Mouse (Mus musculus) monocyte, adult 2 months (primary cell): ENCODE results near the gene Cryga.

Experiments
- DNase-seq, 2 experiments: peaks; one replicate each; pipeline ENCODE4 v3.0.0; 2022; ENCODE audit warnings: low spot score in 2 of 2, low read depth in 1 of 2

Cryga gene

DNA sequence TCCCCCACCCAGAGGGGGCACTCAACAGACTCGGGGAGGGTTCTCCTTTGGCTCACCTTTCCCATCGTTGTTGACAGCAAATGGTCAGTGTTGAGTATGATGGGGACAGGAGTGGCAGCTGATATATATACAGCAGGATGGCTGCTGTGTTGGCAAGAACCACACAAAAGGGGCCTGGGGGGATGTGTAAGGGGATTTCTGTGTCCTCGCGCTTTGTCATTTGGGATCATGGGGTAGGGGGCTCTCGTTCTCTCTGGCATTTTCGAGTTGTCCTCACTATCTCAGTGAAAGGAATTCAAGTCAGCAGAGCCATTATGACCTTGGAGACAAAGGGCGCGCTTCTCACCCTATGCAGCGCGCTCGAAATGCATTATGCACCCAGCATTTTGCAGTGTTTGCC is at the start of gene Cryga:
TSS of gene Cryga (minus strand) at position 101 of the 400 bp plus-strand sequence.
- DNase-seq, result no peak

DNA sequence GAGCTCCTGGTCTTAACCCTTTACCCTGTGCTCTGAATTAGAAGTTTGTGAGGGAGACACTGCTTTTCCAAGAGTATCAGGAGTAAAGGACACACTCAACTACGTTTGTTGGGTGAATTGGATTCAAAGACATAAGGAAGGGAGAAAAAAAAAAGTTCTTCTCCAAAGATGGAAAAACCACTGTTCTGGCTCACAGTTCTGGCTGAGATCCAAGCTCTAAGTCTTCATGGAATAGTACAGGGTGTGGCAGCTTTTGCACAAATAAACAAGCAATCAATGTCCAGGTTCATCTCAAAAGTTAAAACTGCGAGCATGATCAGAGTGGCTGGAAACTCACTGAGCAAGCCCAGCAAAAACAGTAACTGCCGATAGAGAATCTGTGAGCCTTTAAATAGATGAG is 44.8 kb upstream of the Cryga start:
- DNase-seq, result no peak

DNA sequence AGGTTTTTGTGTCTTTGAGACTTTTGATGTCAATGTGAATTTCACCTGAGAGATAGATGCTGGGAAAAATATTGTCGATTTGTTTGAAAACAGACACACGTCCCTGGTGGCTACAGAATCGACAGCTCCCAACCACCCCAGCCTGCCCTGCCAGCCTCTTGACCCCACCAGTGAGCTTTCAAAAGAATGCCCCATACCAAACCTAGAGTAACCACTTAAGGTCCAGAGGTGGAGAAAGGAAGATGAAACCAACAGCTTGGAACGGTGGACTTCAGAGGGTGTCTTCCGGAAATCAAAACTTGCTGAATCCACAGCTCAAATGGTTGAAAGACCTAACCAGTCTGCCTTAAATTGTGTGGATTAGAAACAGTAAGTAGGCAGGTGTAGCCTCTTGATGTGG is 44.2 kb upstream of the Cryga start:
- no peak for DNase-seq

DNA sequence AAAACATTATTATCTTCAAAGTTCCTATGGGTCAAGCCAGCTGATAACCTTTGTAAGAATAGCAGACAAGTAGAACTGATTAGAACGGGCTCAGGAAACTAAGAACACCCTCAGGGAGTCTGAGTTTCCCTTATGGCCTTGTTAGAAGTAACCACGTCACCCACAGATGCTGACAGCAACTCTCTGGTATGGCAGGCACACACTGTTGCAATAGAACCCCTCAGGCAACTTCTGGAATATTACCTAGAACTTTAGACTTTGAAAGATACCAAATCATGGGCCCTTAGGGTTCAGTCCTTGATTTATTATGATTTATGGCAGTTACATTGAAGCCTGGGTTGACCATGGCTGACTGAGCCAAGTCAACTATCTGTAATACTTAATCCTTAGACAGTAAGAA is 43.4 kb upstream of the Cryga start:
- DNase-seq, result no peak

DNA sequence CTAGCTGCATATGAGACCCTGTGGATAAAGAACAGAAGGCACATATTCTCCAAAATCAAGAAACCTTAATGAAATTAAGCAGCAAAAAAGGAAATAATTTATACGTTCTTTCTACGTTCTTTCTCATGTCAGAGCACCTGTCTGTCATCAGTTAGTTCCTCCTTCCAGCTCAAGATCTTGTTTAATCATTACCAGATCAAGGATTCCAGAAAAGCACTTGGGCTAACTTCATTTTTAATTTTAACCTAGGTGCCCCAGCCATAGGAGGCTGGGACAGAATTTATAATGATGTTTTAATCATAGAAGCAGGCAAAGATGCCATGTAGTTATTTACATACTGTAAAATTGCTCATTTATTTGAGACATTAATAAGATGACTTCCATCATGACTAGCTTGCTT is 41.6 kb upstream of the Cryga start:
- no peak for DNase-seq

DNA sequence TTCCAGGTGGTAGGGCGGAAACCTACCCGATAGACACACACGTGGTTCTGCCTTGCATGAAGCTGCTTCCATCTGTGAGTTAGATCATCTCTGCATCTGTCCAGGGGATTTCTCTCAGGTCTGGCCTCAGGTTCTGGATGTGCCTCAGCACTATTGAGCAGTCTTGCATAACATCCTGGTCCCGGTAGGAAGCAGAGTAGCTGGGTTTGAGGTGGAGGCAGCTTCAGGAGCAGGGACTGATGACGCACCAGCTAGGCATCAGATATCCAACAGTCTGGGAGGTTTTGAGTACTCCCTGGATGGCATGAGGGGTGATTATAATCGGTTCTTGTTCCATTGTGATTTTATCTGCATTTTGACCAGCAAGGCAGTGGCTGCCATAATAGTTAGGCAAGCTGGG is 34.4 kb upstream of the Cryga start:
- DNase-seq, result no peak

DNA sequence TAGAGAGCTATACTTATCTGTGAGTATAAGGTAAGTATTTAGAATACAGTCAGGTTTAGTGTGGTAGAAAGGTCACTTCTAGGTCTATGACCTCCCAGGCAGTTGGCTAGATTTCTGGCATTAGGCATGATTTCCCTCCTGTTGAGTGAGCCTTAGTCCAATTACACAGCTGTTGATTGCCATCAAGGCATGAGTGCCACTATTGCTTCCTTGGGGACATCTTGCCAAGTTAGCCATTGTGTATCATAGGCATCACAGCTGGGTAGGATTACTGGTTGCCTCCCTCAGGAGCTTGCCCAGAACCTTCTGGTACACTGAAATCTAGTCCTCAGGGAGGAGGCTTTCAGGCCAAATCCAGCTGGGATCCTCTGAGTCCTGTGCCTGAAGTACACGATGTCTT is 29.7 kb upstream of the Cryga start:
- no peak for DNase-seq

DNA sequence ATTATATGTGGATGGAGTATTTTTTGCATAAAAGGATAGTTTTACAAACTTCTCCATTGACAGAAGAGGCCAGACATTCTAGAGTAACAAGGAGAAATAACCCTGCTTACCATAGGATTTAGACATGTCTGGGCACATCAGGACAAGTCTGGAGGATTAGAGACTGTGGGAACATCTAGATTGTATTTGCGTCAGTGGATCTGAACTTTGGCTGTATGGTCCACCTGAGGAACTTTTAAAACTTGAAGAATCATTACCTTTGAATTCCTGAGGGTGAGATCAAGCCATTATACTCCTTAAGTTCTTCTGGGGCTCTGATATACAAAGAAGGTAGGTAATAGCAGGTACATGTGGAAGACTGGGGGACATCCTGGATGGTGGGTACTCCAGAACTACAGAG is 28.5 kb upstream of the Cryga start:
- no peak for DNase-seq

DNA sequence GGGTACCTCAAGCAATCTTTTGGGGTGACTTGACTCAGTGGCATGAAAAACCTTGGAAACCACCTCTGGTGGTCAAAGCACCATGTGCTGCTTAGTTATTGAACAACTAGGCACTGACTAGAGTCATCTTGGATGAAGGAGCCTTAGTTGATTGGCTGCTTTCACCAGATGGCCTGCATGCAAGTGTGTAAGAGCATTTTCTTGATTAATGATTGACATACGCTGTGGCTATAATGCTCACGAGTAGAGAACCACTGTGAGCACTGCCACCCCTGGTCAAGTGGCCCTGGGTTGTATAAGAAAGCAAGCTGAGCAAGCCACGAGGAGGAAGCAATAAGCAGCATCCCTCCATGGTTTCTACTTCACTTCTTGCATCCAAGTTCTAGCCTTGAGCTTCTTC is 27.1 kb upstream of the Cryga start:
- DNase-seq, result no peak

DNA sequence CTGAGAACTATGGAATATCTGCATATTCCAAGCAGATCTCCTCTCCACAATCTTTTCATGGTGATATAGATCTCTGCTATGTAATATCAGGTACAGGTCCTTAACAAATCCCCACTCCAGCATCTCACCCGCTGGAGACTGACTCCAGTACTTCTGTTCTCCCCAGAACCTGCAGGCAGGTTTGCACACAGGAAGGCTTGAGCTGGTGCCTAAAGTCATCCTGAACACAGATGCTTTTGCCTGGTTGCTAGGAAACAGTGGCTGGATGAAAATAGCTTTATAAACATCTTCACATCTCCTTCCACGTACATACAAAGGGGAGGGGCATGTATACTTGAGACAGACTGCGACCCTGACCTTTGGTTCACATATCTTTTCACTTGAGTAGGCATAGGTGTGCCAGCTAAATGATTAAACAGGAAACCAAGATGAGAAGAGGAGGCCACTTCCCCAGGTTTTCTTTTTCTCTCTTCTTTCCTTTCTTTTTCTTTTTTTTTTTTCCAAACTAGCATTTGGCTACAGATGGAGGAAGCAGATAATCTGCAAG is 26.5 kb upstream of the Cryga start:
- DNase-seq, result no peak

DNA sequence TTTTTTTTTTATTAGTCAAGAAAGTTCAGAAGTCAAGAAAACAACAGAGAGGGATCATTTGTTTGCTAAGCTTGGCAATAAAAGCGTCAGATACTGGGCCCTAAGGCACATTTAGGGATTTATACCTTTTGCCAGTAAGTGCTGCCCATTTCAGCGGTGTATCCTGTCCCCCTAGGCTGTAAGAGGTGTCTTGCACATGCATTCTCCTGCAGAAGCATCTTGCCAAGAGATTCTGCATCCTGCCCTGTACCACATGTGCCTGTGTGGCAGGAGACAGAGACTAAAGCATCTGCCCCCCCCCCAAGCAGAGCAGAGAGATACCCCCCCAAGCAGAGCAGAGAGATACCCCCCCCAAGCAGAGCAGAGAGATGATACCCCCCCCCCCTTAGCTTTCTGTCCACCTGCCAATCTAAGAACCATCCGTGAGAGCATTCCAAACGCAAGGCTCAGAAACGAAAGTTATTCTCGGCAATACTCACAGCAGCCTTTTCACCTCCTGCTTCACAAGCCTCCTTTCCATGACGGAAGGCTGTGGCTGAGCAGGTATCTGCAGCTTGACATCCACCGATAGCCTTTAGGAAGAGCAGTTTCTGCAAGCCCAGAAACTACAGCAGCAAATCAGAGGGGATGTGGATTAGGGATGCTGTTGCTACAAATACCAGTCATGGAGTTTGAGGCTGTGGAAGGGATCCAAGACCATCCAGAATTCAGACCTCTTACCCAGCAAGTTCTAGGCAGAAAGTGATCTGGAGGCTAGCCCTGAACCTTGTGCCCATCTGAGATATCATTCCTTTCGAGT is 19.6 kb upstream of the Cryga start, which contains the start of gene D630023F18Rik:
TSS of gene D630023F18Rik (minus strand) at position 641 of the 799 bp plus-strand sequence.
- DNase-seq, result no peak

DNA sequence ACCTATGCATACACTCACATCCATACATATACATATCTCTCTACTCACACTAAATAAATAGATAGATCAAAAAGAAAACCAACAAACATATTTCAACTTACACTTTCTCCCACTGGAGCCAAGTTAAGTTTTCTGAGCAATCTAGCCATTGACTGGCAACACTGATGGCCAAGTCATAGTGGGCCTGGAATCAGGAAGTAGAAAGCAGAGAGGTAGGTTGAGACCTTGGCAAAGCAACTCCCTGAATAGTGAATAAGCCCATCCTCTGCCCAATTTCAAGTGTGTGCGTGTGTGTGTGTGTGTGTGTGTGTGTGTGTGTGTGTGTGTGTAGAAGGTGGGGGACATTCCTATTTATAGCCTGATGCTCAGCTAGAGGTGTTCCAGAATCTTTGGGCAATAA is 16.3 kb upstream of the Cryga start, which contains the start of gene Gm28845:
TSS of gene Gm28845 (minus strand) at position 121 of the 400 bp plus-strand sequence.
- DNase-seq, result no peak

DNA sequence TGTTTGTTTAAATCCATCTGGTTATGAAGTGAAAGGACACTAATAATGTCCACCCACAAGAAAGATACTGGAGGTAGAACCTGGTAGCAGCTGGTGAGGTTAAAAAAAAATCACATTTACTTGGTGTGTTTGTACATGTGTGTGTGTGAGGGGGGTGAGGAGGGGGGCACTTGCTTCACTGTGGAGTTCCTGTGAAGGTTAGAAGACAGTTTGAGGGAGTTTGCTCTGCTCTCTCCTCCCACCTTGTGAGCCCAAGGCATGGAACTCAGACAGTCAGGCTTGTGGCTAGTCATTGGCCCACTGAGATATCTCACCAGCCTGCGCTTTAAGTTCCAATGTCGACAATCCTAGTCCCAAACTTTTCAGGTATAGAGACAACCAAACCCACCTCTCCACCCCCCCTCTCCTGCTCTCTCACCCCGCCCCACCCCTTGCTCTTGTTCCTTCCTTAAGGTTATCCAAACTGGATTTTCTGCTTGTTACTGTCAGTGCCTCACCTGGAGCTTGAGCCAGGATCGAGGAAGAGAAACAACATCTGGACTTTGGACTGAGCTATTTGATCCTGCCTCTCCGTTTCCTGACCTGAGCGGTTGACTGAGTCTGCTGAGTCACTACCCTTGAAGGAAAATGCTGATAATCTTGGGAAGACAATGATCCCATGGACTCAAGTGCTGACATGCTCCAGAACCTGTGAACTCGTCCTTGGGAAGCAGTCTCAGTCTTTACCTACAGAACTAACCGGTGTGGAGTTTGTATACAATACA is 15.2 kb upstream of the Cryga start:
- no peak for DNase-seq

DNA sequence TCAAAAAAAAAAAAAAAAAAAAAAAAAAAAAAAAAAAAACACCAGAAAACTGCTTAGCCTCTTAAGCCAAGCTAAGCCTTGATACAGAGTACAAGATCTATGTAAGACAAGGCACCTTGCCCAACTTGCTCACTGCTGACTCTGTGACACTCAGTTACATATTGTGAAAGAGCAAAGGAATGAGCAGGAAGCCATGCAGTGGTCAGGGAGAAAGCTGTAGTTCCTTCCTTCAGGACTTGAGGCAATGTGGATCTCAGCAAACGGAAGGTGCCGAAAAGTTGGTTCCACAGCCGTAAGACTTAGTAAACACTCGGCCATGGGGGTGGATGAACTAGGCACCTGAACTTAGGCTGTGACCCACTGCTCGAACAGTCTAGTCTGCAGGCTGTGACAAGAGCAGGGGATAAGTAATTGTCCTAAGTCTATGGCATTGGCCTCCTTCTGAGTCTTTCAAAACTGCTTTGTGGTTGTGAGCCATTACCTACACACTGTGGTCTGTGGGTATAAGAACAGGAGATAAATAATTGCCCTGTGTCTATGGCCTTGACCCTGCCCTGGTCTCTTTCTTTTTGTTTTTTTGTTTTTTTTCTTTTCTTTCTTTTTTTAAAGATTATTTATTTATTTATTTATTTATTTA is 10.5 kb upstream of the Cryga start:
- peak in 1 of 2 experiments; percentile 26 for DNase-seq

DNA sequence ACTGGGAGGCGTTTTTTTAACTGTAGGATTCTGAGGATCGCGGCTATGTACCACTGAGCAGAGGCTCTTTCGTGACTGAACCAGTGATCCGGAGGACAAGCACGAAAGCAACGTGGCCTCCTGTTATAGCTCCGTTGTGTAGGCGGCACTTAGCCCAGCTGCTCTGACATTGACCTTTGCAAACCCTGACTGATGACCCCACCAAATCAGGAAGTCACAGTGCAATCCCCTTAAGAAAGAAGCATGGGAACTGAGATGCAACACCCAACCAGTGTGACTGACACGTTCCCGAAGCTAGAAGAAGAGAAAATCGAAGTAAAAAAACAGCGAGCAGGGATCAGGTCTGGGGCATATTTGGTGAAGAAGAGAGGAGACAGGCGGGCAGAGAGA is 9.6 kb upstream of the Cryga start:
- DNase-seq, result peak; percentile 35 to 47

DNA sequence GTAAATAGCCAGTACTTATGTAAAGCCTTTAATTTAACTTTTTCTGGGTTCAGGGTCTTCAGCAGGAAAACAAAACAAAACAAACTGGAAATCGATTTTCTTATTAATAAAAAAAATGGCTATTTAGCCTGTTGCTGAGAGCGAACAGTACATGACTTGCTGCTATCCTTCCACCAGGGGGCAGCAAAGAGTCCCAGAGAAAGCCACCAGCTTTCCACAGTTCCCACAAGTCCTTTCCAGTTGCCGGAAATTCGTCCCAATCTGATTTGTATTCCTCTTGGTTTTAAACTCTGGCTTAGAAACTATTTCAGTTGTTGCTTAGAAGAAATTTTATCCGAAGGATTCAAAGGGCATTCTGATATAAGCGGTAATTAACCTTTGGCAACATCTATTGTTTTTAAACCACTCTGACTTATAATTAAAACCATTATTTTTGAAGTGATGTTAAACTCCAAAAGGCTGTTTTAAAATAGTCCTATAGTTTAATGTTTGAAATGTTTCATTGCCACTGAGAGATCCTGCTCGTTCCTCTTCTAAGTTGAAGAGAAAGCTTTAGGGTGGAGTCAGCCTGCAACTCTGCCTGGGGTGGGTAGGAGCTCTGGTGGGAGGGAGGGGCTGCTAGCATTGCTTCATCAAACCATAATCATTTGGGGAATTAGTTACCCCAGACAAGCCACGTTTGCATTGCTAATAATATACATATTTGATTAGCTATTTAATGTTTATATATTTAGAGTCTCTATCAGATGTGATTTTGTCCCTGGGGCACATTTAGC is 9.0 kb upstream of the Cryga start:
- DNase-seq, result peak in 1 of 2 experiments; percentile 39

DNA sequence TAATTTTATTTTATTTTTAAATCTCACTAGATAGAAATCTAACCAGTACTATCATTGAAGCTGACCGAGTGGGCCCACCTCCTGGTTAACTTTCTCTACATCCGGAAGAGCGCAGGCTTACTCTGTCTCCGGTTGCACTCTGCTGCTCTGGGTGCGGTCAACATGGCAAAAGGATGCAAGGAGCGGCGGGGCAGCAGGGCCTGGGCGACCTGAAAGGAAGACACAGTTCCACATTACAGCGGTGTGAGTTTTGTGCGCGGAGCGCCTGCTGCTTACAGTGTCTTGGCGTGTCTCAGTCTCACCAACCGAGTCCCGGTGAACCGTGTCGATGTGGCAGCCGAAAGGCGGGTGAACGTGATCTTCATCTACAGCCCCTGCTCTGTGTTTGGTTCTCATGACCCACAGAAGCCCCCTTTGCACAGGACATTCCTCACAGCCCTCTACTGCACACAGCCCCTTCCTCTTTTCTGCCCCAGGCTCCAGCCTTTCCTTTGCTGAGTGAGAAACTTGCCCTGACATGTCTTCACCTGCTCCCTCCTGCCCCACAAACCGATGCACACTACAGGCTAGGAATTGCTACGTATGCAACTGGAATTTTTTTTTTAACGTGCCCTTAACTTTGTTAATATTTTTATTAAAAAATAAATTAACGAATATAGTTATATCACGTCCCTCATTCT is 6.7 kb upstream of the Cryga start:
- no peak for DNase-seq

DNA sequence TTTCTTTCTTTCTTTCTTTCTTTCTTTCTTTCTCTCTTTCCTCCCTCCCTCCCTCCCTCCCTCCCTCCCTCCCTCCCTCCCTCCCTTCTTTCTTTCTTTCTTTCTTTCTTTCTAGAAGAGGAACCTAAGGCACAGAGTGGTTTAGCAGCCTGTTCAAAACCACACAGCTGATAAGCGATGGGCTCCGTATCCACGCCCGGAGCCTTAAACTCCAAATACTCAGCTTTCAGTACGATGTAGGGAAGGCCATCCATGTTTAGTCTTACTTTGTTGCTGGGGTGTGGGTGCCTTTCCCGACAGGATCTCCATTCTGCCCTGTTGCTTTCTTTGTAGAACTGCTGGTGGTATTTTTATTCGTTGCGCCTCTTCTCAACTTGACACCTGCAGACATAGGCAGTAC is 6.0 kb upstream of the Cryga start:
- no peak for DNase-seq

DNA sequence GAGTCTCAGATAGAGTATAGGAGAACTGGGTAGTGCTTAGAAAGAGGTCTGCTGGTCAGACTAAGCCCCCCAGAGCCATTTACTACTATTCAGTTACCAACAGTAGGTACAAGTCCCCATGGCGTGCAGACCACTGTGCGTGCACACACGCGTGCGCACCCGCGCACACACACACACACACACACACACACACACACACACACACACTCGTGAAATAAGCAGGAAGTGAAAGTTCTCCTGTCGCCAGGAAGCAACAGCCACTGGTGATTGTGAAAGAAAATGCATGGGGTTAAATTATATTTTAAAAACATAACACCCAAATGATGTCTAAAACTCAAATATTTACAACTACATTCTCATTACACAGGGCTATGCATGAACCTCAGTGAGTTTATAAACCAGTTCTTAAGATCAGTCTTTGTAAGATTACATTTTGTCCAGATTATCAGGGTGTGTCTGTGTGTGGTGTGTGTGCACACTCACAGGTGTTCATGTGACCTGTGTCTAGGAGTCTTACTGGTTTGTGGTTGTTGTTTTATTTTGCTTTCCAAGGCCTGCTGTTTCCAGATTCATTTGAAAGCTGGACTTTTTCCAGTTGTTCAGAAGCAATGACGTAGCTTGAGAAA is 4.6 kb upstream of the Cryga start:
- DNase-seq, result peak in 1 of 2 experiments; percentile 34

DNA sequence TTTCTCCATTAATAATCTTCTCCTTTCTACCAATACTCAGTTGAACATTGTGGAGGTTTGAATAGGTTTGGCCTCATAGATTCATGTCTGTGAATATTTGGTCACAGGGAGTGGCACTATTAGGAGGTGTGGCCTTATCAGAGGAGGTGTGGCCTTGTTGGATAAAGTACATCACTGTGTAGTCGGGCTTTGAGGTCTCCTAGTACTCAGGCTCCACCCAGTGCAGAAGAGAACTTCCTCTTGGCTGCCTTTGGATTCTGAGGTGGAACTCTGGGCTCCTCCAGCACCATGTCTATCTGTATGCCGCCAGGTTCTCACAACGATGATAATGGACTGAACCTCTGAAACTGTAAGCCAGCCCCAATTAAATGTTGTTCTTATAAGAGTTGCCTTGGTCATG is 6.2 kb downstream of the Cryga start:
- no peak for DNase-seq
